Mouse (Mus musculus) adrenal gland, postnatal 36 days (tissue): ENCODE results near the gene Timm13. TPM values are rescaled to one million over a fixed set of nuclear protein-coding genes. Genes with fewer than 3 reads are reported as not detected.

ENCODE experiments used
- DNase-seq, 2 experiments: peaks; one replicate each; pipeline ENCODE4 v3.0.0; 2021; ENCODE audit warnings: mixed read lengths in 1 of 2
- total RNA-seq, 2 experiments: library from RNA; stranded (reverse); gene quantifications; 2 replicates each; pipeline ENCODE4 v1.2.3; 2021

Timm13 gene
- total RNA-seq, 2 experiments from 2014 or later = 202 to 239 TPM

DNA sequence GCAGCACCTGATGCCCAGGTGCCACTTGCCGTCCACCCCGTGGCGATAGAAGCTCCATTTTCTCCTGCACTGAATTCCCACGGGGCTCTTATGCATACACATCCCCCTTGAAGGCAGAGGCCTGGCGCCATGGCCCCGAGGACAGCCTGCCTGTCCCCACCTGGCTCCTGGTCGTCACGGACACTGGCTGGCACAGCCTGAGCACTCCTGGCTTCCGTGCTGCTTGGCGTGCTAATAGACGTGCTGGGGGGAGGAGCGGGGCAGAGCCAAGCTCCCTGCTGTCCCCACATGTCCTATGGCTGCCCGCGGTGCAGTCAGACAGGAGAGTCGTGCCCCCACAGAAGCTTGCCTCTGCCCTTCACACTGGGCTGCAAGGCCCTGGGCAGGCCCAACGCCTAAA is 36.3 kb downstream of the Timm13 start:
- no peak for DNase-seq

DNA sequence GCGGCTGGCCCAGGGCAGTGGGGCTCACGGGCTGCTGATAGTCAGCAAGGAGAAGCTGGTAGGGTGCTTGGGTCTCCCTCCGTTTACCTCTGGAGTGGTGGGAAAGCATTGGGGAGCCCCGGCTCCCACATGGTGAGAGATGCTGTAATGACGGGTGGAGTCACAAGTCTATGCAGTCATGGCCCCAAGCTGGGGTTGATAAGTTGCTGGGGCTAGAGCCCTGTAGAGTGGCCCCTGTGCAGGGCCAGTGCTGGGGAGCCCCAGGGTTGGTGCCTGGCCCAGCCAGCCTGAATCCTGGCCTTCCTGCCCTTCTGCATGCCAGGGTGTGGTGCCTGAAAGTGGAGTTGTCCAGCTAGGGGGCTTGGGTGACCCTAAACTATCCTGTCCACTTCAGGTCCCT is 38.5 kb downstream of the Timm13 start:
- no peak for DNase-seq

DNA sequence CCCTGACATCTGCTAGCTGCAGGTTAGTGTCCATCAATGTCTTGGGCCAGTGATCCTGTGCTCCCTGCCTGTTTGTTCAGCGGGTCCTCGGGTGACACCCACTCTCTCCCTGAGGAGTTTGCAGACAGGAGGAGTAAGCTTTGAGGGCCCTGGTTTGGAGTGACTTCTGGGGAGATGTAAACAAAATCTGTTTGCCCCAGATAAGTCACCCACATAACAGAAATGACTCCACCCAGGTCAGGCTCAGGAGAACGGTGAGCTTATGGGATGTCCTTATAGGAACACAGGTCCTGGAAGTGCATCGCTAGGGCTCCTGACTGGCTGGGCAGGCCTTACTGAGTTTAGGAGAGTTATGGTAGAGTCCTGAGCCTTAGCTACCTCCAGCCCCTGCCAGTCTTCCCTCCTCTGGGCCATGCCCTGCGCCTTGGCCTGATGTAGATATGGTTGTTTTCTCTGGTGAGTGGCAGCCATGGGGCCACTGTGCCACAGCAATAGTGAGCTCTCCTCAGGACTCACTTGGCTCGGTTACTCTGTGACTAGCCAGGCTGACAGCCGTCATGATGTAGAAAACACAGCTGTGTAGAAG is 42.3 kb downstream of the Timm13 start:
- no peak for DNase-seq

DNA sequence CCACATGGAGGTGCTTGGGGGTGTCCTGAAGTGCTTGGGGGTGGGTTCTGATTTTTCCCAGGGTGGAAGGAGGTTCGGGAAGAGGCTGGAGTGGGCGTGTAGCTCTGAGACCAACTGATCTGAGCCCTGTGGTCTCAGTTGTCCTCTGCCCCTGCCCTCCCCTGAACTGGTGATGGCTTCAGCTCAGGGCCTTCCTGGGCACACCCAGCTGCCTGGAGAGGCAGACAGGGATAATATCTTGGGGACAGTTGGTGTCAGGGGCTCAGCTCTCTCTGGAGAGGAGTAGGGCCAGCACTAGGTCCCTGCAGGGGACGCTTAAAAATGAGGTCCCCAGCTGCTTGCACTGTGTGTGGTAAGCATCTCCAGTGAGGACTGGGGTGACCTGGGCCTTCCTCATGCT is 42.9 kb downstream of the Timm13 start:
- no peak for DNase-seq

DNA sequence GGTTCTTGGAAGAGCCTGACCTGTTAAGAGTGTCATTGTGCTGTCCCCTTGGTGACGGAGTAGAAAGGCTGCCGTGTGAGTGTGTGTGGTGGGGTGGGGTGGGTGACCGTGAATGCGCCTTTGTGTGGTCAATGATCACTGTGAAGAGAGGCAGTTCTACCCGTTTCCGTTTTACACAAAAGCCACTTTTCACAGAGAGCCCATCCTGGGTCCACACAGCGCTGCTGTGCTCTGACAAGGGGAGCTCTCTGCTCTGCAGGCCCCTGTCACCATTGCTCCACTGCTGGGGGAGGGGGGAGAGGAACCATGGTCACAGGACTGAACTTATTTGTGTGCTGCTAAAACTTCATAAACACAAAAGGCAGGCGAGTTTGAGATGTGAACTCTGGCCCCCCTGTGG is 43.4 kb downstream of the Timm13 start:
- no peak for DNase-seq

DNA sequence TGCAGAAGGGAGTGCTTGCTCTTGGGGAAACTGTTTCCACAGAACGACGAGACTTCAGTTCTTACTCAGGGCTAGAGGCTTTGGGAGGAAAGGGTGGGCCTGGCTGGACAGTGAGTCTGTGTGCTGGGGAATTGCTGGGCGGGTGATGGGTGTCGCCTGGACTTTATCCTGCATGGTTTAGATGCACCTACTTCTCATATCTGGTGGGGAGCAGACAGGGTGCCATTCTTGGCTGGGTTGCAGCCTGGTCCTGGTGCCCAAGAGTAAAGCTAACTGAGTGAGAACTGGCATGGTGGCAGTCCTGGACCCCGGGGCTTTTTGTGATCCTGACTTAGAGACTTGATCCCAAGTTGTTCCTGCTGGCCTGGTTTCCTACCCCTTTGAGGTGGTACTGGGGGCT is 43.9 kb downstream of the Timm13 start:
- no peak for DNase-seq

DNA sequence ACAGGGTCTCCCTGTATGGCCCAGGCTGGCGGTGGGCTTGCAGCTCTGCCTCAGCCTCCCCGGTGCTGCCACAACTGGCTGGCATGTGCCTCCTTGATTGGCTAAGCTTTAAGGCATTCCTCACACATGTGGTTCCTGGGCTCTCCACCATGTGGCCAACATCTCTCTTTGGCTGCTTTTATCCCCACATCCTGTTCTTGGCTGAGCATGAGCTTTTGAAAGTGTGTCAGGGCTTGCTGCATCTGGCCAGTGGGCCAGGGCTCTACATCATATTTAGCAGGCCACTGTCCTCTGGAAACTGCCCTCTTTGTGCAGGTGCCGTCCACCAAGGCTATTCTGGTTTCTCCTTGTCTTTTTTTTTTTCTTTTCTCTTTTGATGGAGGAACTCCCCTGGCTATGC is 44.5 kb downstream of the Timm13 start:
- DNase-seq = no peak

DNA sequence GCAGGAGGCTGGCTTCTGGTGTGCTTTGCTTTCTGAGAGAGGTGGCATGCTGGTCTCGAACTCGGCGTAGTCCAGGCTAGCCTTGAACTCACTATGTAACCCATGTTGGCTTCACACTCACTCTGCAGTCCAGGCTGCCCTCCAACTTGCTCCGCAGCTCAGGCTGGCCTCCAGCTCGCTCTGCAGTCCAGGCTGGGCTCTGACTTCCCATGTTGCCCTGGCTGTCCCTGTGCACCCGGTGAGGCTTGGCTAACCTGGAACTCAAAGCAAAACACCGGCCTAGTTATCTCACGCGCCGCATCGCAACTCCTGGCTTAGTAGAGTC is 45.1 kb downstream of the Timm13 start:
- DNase-seq = no peak

DNA sequence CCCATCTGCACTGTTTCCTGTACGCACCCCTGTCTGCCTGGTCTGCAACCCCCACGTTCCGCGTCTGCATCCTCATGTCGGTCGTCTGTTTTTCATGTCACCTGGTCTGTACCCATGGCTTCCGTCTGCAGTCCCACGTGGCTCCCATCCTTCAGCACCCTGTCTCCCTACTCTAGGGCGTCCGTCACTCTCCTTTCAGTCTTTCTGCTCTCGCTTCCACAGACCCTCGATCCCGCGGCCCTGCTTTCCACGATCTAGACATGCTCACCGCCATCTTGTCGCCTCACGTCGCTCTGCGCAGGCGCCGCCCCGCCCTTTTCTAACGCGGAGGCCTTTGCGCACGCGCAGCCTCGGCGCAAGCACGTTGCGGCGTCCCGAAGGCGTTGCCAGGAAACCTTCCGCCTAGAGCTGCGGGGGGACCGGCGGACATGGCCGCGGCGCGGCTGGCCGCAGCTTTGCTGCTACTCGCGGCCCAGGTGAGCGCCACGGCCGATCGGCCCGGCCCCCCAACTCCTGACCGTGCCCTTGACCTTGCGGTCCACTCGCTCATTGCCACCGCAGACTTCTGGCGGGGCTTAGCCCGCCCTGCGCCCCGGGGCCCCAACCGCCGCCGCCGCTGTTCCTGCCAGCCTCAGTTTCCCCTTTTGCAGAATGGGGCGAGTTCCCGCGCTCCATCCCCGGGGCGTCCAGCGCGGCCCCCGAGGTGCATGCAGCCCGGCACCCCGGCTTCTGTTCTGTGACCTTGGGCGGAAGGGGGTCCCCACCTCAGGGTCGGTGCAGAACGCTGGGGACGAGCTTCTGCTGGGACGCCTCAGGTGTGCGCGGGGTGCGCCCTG is 45.6 kb downstream of the Timm13 start, which contains the start of the genes Lsm7 and Sppl2b:
TSS of gene Lsm7 (minus strand) at position 297 of the 836 bp plus-strand sequence.
TSS of gene Sppl2b (plus strand) at position 363 of the 836 bp plus-strand sequence.
- peak; percentile 98 for DNase-seq

Other genes with a start within 250 kb of the Timm13 start
- 10 to 100 TPM; 61.7 to 71.2 TPM for gene Btbd2, start 243.9 kb downstream of the Timm13 start, total RNA-seq
- gene Mknk2, start 222.9 kb downstream of the Timm13 start, total RNA-seq = 100 to 1,000 TPM; 178 to 198 TPM
- 10 to 100 TPM; 19.4 to 20.1 TPM for gene Mob3a, start 199.0 kb downstream of the Timm13 start, total RNA-seq
- 10 to 100 TPM in 1 of 2 experiments, 1 to 10 TPM in 1; 9.9 to 16.6 TPM for gene Izumo4, start 198.8 kb downstream of the Timm13 start, total RNA-seq
- gene Ap3d1, start 158.7 kb downstream of the Timm13 start, total RNA-seq = 10 to 100 TPM; 80.3 to 99.6 TPM
- 10 to 100 TPM; 53.2 to 64.6 TPM for gene Dot1l, start 145.8 kb downstream of the Timm13 start, total RNA-seq
- 10 to 100 TPM; 51.4 to 55.6 TPM for gene Sf3a2, start 102.8 kb downstream of the Timm13 start, total RNA-seq
- gene Plekhj1, start 102.3 kb downstream of the Timm13 start, total RNA-seq = 10 to 100 TPM; 84.6 to 86.8 TPM
- under 1 TPM; 0.40 to 0.83 TPM for gene Amh, start 95.7 kb downstream of the Timm13 start, total RNA-seq
- 1 to 10 TPM; 4.7 to 7.2 TPM for gene Jsrp1, start 87.5 kb downstream of the Timm13 start, total RNA-seq
- gene Oaz1, start 74.3 kb downstream of the Timm13 start, total RNA-seq = 1,000 to 10,000 TPM in 1 of 2 experiments, 100 to 1,000 TPM in 1; 923 to 1,039 TPM
- 1 to 10 TPM; 5.8 TPM for gene Lingo3, start 56.9 kb downstream of the Timm13 start, total RNA-seq
- gene Lsm7, start 45.8 kb downstream of the Timm13 start, total RNA-seq = 10 to 100 TPM; 26.6 to 36.8 TPM
- 10 to 100 TPM; 28.1 to 30.3 TPM for gene Sppl2b, start 45.7 kb downstream of the Timm13 start, total RNA-seq
- not detected for gene Tmprss9, start 29.1 kb downstream of the Timm13 start, total RNA-seq
- 10 to 100 TPM; 11.2 to 17.2 TPM for gene Lmnb2, start 17.3 kb upstream of the Timm13 start, total RNA-seq
- 100 to 1,000 TPM in 1 of 2 experiments, 10 to 100 TPM in 1; 81.7 to 149 TPM for gene Gadd45b, start 29.1 kb upstream of the Timm13 start, total RNA-seq
- gene Gng7, start 114.0 kb upstream of the Timm13 start, total RNA-seq = 1 to 10 TPM; 6.4 to 6.7 TPM
- gene Diras1, start 124.7 kb upstream of the Timm13 start, total RNA-seq = 1 to 10 TPM; 1.2 to 1.5 TPM
- 10 to 100 TPM; 33.2 to 68.5 TPM for gene Slc39a3, start 136.5 kb upstream of the Timm13 start, total RNA-seq
- gene Sgta, start 159.2 kb upstream of the Timm13 start, total RNA-seq = 100 to 1,000 TPM; 223 to 227 TPM
- 10 to 100 TPM; 51.5 to 56.6 TPM for gene Thop1, start 169.1 kb upstream of the Timm13 start, total RNA-seq
- 1 to 10 TPM in 1 of 2 experiments, under 1 TPM in 1; 0.36 to 2.1 TPM for gene Creb3l3, start 197.9 kb upstream of the Timm13 start, total RNA-seq
- 100 to 1,000 TPM; 178 to 186 TPM for gene Map2k2, start 204.9 kb upstream of the Timm13 start, total RNA-seq
- 10 to 100 TPM; 69.9 to 84.0 TPM for gene Zbtb7a, start 234.3 kb upstream of the Timm13 start, total RNA-seq